Mouse (Mus musculus) liver, embryonic 15.5 days (tissue): ENCODE results near the gene Tagln. TPM values are rescaled to one million over a fixed set of nuclear protein-coding genes. Genes with fewer than 3 reads are reported as not detected.
A peak's percentile ranks its signal among the peaks of the same experiment; 100 is the strongest.

Source experiments
- ATAC-seq: fragments of 200-750 bp; cut with Nextera tagmentation; 2 replicates; pipeline ENCODE4 v1.8.0; 2017; ENCODE audit warnings: moderate number of reproducible peaks, mild to moderate bottlenecking, moderate library complexity; ENCODE audit not compliant: insufficient read depth
- H3K27ac ChIP-seq: fragments of 300-500 bp; sonication (generic); replicated peaks from 2 replicates; pipeline ENCODE4 v1.5.1; 2015; ENCODE audit warnings: mild to moderate bottlenecking, inconsistent platforms
- H3K27me3 ChIP-seq: fragments of 300-500 bp; sonication (generic); 2 replicates; pipeline ENCODE4 v1.6.1; 2015; ENCODE audit warnings: mild to moderate bottlenecking, inconsistent platforms
- H3K36me3 ChIP-seq: fragments of 300-500 bp; sonication (generic); replicated peaks from 2 replicates; pipeline ENCODE4 v1.6.1; 2015; ENCODE audit warnings: moderate library complexity, mild to moderate bottlenecking, inconsistent platforms
- H3K4me1 ChIP-seq: fragments of 300-500 bp; sonication (generic); replicated peaks from 2 replicates; pipeline ENCODE4 v1.6.1; 2015; ENCODE audit warnings: inconsistent platforms
- H3K4me2 ChIP-seq: fragments of 300-500 bp; sonication (generic); 2 replicates; pipeline ENCODE4 v1.6.1; 2015; ENCODE audit warnings: moderate library complexity, mild to moderate bottlenecking, inconsistent platforms
- H3K4me3 ChIP-seq: fragments of 300-500 bp; sonication (generic); replicated peaks from 2 replicates; pipeline ENCODE4 v1.5.1; 2015; ENCODE audit warnings: mild to moderate bottlenecking, inconsistent platforms
- H3K9ac ChIP-seq: fragments of 300-500 bp; sonication (generic); 2 replicates; pipeline ENCODE4 v1.6.1; 2015; ENCODE audit warnings: moderate library complexity, mild to moderate bottlenecking, inconsistent platforms
- H3K9me3 ChIP-seq: fragments of 300-500 bp; sonication (generic); replicated peaks from 2 replicates; pipeline ENCODE4 v1.6.1; 2016; ENCODE audit warnings: inconsistent platforms
- WGBS: fragments of 180-500 bp; shearing (Covaris S2); methylation state at CpG from one replicate; pipeline ENCODE4 v1.1.7; 2015; ENCODE audit warnings: mixed read lengths; ENCODE audit not compliant: insufficient replicate concordance; 5-methylcytosine and 5-hydroxymethylcytosine counted together
- polyA plus RNA-seq: library from polyadenylated mRNA; unstranded; fragments of >200 nt; fragmentation: Nextera tagmentation; extraction: Ambion mirVana; gene quantifications from 2 replicates; pipeline ENCODE4 v1.2.1, GENCODE M21; 2015

Gene Tagln
- polyA plus RNA-seq, 1 experiment from 2014 or later, result 6.3 TPM

DNA sequence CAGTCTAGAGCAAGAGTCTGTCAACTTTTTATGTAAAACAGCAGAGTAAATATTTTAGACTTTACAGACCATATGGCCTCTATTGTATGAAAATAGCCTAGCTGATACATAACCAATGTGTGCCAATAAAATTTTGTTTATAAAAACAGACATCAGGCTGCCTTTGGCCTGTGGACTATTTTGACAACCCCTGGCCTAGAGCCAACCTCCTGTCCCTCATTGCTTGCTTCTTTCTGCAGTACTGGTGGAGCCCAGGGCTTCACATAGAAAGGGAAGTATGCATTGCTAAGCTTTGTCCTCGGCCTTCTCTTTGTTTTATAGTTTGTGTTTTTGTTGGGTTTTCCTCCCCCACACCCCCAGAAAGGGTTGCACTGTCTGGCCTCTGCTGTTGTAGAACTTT lies 3.9 kb downstream of the Tagln start:
- no peak for ATAC-seq
- no peak overlapping the region for H3K4me2 ChIP-seq
- WGBS, result 21% methylated on average over 1 of the region's 1 CpGs
- 0 out of 2 replicates have a peak overlapping the region, but pooled peaks have one; percentile 64 for H3K27ac ChIP-seq
- no peaks in the 10 kb centered on the region for H3K9me3 ChIP-seq
- peaks cover 45% of the 10 kb centered on the region for H3K36me3 ChIP-seq
- H3K9ac ChIP-seq, result no peak overlapping the region
- no peak overlapping the region for H3K4me3 ChIP-seq
- no peaks in the 10 kb centered on the region; the same call in 1 of the 2 replicates for H3K4me1 ChIP-seq
- peaks cover 19% of the 10 kb centered on the region for H3K27me3 ChIP-seq

DNA sequence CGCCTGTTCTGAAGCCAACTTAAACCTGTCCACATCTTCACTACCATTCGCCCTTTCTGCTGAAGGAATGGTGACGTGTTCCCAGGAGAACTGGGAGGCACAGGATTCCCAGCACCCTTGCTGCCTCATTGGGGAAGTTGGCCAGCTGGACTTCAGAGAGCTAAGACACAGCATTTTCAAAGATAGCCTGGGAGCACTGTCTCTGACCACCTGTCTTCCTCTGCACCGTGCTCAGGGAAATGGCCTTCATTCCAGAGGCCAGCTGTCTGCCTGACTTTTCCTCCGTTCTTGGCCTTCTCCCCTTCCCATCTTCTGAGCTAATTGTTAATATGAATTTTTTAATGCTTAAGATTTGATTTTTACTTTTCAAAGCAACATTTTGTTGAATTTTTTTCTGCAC lies 6.6 kb downstream of the Tagln start:
- H3K27ac ChIP-seq, result no peak overlapping the region
- no peak overlapping the region for H3K9ac ChIP-seq
- H3K27me3 ChIP-seq, result no peaks in the 10 kb centered on the region
- peaks cover 63% of the 10 kb centered on the region for H3K36me3 ChIP-seq
- WGBS, result 61% methylated on average over 5 of the region's 5 CpGs
- no peaks in the 10 kb centered on the region; the same call in 1 of the 2 replicates for H3K4me1 ChIP-seq
- no peak for ATAC-seq
- H3K4me3 ChIP-seq, result no peak overlapping the region
- no peaks in the 10 kb centered on the region for H3K9me3 ChIP-seq
- no peak overlapping the region for H3K4me2 ChIP-seq

DNA sequence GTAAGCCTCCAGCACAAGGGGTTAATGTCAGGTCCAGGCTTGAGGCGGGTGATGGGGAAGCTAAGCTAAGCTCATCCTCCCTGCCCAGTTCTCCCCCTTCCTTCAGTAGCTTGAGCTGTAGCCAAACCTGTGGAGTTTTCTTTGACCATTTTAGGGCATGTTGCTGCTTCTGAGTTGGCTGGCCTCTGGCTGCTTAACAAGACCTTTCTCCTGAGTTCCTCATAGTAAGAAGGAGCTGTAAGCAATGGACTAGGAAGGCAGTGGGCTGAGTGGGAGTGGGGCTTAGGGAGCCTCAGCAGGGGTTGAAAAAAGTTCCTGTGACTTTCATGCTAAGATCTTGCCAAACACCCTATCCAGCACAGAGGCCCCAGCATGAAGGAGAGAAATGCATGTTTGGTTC lies 16.0 kb downstream of the Tagln start:
- no peaks in the 10 kb centered on the region for H3K4me1 ChIP-seq
- no peak for ATAC-seq
- no peak overlapping the region for H3K4me2 ChIP-seq
- H3K4me3 ChIP-seq, result no peak overlapping the region
- H3K27ac ChIP-seq, result no peak overlapping the region
- peaks cover 71% of the 10 kb centered on the region for H3K36me3 ChIP-seq
- H3K9ac ChIP-seq, result no peak overlapping the region
- H3K27me3 ChIP-seq, result no peaks in the 10 kb centered on the region
- 83% methylated on average over 1 of the region's 1 CpGs for WGBS
- no peaks in the 10 kb centered on the region for H3K9me3 ChIP-seq

DNA sequence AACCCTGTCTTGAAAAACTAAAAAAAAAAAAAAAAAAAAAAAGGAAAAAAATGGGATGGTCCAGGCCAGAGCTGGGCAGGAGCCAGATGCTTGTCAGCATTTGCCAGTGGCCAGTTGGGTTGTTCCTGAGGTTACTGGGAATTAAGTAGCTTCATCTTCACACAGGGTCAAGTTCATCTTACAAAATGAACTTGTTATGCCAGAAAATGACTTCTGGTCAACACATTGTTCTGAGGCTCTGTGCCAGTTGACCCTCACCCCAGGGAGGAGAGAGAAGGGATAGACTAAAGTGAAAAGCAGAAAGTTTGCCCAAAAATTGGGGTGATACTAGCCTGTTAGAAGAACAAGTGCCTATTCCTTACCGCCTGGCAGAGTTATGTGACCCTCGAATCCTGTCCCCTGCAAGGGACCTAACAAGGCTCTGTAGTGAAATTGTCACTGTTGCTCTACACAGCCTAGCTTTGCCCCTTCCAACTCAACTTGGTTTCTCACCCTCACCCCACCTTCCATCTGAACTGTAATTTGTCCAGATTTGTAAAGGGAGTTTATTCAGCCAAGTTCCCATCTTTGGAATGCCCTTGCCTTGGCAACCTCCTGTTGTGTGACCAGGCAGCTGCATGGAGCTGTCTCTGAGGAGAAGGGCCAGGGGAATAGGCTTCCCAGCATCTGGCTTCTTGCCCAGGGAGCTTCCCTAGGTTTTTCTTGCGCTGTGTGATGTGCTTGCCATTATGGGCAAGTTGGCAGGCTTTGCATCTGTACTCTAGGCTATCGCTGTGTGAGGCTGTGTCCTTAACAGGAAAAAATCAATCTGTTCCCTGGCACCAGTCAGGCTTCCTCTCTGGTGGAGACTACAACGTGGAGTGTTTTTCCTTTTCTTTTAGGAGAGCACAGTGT lies 18.6 kb downstream of the Tagln start:
- no peak overlapping the region for H3K27ac ChIP-seq
- 74% methylated on average over 5 of the region's 5 CpGs for WGBS
- H3K9me3 ChIP-seq, result no peaks in the 10 kb centered on the region
- no peak overlapping the region for H3K4me3 ChIP-seq
- peaks cover 86% of the 10 kb centered on the region for H3K36me3 ChIP-seq
- no peak overlapping the region for H3K9ac ChIP-seq
- no peak overlapping the region for H3K4me2 ChIP-seq
- no peak for ATAC-seq
- no peaks in the 10 kb centered on the region for H3K27me3 ChIP-seq
- H3K4me1 ChIP-seq, result no peaks in the 10 kb centered on the region

DNA sequence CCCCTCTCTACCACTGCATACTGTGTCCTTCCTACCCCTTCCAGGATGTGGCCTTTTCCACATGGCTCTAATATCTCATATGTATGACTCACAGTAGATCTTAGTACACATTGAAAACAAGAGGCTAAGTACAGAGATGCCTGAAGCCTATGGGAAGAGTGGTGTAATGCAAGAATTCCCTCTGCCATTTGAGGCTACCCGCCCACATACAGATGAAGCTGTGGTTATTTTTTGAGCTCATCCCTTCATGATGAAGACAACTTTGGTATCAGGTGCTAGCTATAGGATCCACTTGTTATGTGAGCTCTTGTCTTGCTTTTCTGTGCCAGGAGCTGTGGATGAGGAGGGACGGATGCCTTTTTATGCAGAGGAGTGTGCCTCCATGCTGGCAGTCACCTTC lies 20.2 kb downstream of the Tagln start:
- H3K4me1 ChIP-seq, result no peaks in the 10 kb centered on the region
- H3K36me3 ChIP-seq, result peaks cover 89% of the 10 kb centered on the region
- no peaks in the 10 kb centered on the region for H3K9me3 ChIP-seq
- no peak overlapping the region for H3K27ac ChIP-seq
- ATAC-seq, result no peak
- H3K9ac ChIP-seq, result no peak overlapping the region
- H3K27me3 ChIP-seq, result no peaks in the 10 kb centered on the region
- H3K4me3 ChIP-seq, result no peak overlapping the region
- no peak overlapping the region for H3K4me2 ChIP-seq
- 68% methylated on average over 2 of the region's 2 CpGs for WGBS

DNA sequence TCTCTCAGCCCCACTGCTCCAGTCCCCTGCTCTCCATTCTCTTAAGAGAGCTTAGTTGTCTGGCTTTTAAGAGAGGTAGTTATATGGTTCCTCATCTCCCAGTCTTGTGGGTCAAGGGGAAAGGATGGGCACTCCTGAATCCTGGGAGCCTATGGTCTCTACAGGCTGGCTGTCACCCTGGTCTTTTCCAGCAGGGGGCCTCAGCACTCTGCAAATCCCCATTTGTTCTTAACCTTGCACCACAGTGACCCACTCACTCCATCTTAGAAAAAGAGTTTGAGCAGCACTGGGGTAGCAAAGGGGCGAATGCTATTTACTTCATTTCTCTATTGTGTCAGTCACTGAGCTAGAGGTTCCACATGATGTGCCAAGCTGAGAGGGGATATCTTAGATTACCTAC lies 24.2 kb downstream of the Tagln start:
- no peaks in the 10 kb centered on the region for H3K9me3 ChIP-seq
- no peak overlapping the region for H3K4me3 ChIP-seq
- H3K9ac ChIP-seq, result no peak overlapping the region
- no peak overlapping the region for H3K27ac ChIP-seq
- no peak overlapping the region for H3K4me2 ChIP-seq
- H3K36me3 ChIP-seq, result peaks cover 73% of the 10 kb centered on the region
- H3K27me3 ChIP-seq, result no peaks in the 10 kb centered on the region
- no peak for ATAC-seq
- 46% methylated on average over 1 of the region's 1 CpGs for WGBS
- peaks cover 23% of the 10 kb centered on the region for H3K4me1 ChIP-seq

DNA sequence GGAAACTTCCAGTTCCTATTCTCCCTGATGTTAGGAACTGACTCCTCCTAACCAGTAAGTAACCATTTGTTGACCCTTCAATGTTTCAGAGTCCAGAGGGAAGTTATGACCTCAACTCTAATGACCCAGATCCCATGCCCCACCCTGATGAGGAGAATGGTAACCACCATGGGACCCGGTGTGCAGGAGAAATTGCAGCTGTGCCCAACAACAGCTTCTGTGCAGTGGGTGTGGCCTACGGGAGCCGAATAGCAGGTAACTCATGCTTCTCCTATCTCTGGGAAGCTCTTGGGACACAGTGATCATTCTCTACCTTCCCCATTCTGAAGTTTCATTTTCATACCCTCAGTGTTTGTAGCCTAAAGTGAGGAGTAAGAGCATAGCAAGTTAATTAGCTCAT lies 24.9 kb downstream of the Tagln start:
- Histone ChIP-seq H3K4me2 (no peak overlapping the region), H3K36me3 (peaks cover 69% of the 10 kb centered on the region), H3K9ac (no peak overlapping the region), H3K9me3 (no peaks in the 10 kb centered on the region), H3K27me3 (no peaks in the 10 kb centered on the region), H3K27ac (no peak overlapping the region), H3K4me1 (peaks cover 23% of the 10 kb centered on the region), H3K4me3 (no peak overlapping the region)
- WGBS, result 75% methylated on average over 3 of the region's 3 CpGs
- no peak for ATAC-seq

DNA sequence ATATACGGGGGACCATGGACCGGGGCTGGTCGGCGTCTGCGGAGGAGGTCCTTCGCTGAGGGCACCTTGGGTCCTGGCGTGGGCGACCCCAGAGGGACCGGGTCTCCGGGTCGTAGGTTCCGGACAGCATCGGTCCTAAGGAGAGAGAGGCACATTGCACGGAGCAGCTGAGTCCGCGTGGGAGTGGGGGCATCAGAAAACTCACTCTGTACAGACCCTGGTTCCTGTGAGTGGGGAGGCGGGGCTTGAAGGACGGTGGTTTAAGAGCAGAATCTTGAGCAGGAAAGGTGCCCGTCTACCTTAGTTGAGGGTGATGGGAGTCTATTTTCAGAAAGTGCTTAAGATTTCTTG lies 28.8 kb downstream of the Tagln start:
- H3K9ac ChIP-seq, result peak overlapping the region; percentile 99

DNA sequence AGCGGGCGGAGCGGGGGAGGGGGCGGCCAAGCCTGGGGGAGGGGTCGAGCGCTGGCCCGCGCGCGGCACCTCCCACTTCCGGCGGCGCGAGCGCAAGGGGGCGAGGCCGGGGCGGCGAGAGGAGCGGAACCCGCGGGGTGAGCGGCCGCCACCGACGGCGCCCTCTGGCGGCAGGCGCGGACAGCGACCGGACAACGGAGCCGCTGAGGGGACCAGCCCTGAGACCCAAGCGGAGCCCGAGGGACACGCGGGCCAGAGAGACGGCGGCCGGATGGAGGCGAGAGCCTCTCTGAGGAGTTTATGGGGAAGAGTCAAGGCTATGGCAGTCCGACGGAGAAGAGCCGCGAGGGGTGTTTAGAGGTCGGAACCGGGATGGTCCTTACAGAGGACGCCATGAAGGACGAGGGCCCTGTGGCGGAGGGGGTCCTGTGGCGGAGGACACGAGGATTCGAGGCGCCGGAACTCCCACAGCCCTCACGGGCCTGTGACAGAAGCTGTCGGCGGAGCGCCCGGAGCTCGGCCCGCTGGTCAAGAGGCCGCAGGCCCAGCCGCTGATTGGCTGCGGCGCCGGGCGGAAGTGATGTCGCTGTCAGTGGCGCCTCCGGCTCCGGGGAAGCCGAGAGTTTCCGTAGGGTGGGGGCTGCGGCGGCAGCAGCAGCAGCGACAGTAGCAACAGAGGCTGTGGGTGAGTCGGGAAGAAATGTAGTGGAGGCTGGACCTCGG lies 29.3 kb downstream of the Tagln start, which contains the start of the genes Pcsk7 and Rnf214:
Gene Pcsk7 (plus strand): TSS at position 143 of the 723 bp plus-strand sequence.
Gene Rnf214 (minus strand): TSS at position 557 of the 723 bp plus-strand sequence.
- Histone ChIP-seq H3K4me3 (peak within 1 kb of the TSS; percentile 88), H3K9me3 (no peaks in the 10 kb centered on the region), H3K27ac (peak within 1 kb of the TSS; percentile 99), H3K27me3 (no peaks in the 10 kb centered on the region), H3K4me1 (peaks cover 37% of the 10 kb centered on the region), H3K4me2 (peak within 1 kb of the TSS; percentile 89), H3K36me3 (peaks cover 42% of the 10 kb centered on the region), H3K9ac (peak within 1 kb of the TSS; percentile 99)
- under 1% methylated on average over 80 of the region's 80 CpGs for WGBS
- peak; percentile 94 for ATAC-seq

More for the DNA sequence above, 28.8 kb downstream of the Tagln start:
- H3K9me3 ChIP-seq, result no peaks in the 10 kb centered on the region
- peaks cover 42% of the 10 kb centered on the region for H3K36me3 ChIP-seq
- peak overlapping the region; percentile 99 for H3K27ac ChIP-seq
- ATAC-seq, result peak; percentile 23
- H3K27me3 ChIP-seq, result no peaks in the 10 kb centered on the region
- H3K4me1 ChIP-seq, result peaks cover 37% of the 10 kb centered on the region
- WGBS, result under 1% methylated on average over 19 of the region's 19 CpGs
- peak overlapping the region; percentile 89 for H3K4me2 ChIP-seq
- peak overlapping the region; percentile 88 for H3K4me3 ChIP-seq

DNA sequence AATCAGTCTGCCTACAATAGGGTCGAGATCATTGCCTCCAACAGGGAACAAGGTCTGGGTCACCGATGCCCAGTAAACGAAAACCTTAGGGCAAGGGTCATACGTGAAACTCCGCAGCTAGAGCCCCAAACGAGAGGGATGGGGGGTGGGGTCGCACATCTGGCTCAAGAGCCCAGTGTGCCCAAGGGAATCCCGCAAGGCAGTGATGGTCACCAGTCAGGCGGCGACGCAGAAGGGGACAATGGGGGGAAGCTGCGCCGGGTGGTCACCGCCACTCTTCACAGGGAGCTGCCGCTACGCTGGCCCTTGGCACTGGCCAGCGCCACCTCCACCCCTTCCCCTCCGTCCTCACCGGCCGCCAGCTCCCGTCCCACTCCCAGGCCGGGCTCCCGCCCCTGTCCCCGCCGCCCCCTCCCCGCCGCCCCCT lies 30.0 kb downstream of the Tagln start:
- H3K4me3 ChIP-seq, result peak overlapping the region; percentile 88
- peaks cover 37% of the 10 kb centered on the region for H3K36me3 ChIP-seq
- peaks cover 37% of the 10 kb centered on the region for H3K4me1 ChIP-seq
- WGBS, result under 1% methylated on average over 17 of the region's 27 CpGs
- no peaks in the 10 kb centered on the region for H3K27me3 ChIP-seq
- H3K9ac ChIP-seq, result peak overlapping the region; percentile 99
- no peaks in the 10 kb centered on the region for H3K9me3 ChIP-seq
- ATAC-seq, result peak; percentile 13
- H3K27ac ChIP-seq, result peak overlapping the region; percentile 99
- peak overlapping the region; percentile 89 for H3K4me2 ChIP-seq

DNA sequence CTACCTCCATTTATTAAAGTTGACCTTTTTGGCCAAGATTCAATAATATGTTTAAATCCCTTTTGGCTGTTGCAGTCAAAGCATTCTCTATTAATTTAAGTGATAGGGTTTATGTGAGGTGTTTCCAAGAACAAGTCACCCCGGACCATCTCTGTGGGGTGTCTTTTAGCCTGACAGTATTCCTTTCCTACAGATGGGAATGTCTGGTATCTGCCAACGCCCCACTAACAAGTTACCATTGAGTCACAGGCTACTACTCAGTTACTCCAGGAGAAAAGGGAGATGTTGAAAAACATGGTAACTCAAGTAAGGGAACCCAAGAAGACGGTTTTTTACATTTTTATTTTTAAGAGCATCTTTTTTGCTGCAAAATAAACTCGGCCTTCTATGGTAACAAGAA lies 30.7 kb downstream of the Tagln start:
- Histone ChIP-seq H3K4me2 (peak overlapping the region; percentile 89), H3K27ac (peak overlapping the region; percentile 99; the same call in 1 of the 2 replicates), H3K4me3 (peak overlapping the region; percentile 88), H3K9me3 (no peaks in the 10 kb centered on the region), H3K27me3 (no peaks in the 10 kb centered on the region), H3K9ac (no peak overlapping the region), H3K4me1 (peaks cover 37% of the 10 kb centered on the region), H3K36me3 (peaks cover 31% of the 10 kb centered on the region)
- ATAC-seq, result no peak
- 66% methylated on average over 4 of the region's 4 CpGs for WGBS
